Mouse (Mus musculus) embryonic fibroblast, embryonic 13.5 days (primary cell): Measurements from ENCODE around the gene Mut. TPM values are rescaled to one million over a fixed set of nuclear protein-coding genes. Genes with fewer than 3 reads are reported as not detected.
A peak's percentile ranks its signal among the peaks of the same experiment; 100 is the strongest.

Source experiments
- H3K27ac ChIP-seq: 2 replicates; pipeline ENCODE4 v1.5.1; 2012; ENCODE audit warnings: low read length, control low read depth, inconsistent platforms; ENCODE audit not compliant: insufficient read depth
- H3K4me1 ChIP-seq: 2 replicates; pipeline ENCODE4 v1.6.1; 2011; ENCODE audit warnings: low read length; ENCODE audit not compliant: control insufficient read depth, insufficient read depth
- H3K4me3 ChIP-seq: 2 replicates; pipeline ENCODE4 v1.5.1; 2011; ENCODE audit warnings: mild to moderate bottlenecking, control low read depth, low read length; ENCODE audit not compliant: insufficient read depth
- CTCF ChIP-seq: IDR thresholded peaks from 2 replicates; pipeline ENCODE4 v1.5.1; 2011; ENCODE audit warnings: mild to moderate bottlenecking, control low read depth, low read length, moderate library complexity, borderline replicate concordance; ENCODE audit not compliant: insufficient read depth
- POLR2A ChIP-seq: IDR thresholded peaks from 2 replicates; pipeline ENCODE4 v1.6.1; 2011; ENCODE audit warnings: low read depth, mild to moderate bottlenecking, control low read depth, low read length, moderate library complexity
- polyA plus RNA-seq: library from polyadenylated mRNA; stranded (reverse); fragments of >200 nt; gene quantifications from 2 replicates; pipeline ENCODE4 v1.2.4, GENCODE M21; 2011; ENCODE audit warnings: low read depth; ENCODE audit not compliant: missing spikeins, insufficient read length

Mut gene
- polyA plus RNA-seq, 1 experiment: 25.9 TPM

GRCm38 (mm10) chr17:40933985-40934384 is 500 bp upstream of the Mut start:
- H3K4me1 ChIP-seq: no peaks in the 10 kb centered on the region; the same call in 1 of the 2 replicates
- no peak for TF ChIP-seq CTCF
- no peak for TF ChIP-seq POLR2A
- no peak overlapping the region for H3K27ac ChIP-seq
- peak overlapping the region; percentile 87 for H3K4me3 ChIP-seq

DNA sequence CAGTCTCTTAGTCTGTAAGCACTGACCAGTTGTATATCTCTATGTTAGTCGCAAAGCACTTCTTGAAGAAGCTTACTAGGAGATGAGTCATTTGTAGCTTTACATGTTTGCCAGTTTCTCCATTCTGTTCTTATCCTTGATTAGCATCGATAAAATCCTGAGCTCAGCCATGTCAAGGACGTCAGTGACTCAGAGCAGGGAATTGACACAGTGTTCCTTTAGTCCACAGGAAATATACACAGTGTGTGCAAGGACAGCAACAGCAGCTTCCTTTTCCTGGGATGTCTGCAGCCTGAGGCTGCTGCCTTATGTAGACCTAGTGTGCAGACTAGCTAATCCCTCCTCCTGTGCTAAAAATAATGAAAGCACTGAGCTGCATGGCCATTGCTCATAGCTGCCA is 14.0 kb downstream of the Mut start:
- Histone ChIP-seq H3K4me1 (no peaks in the 10 kb centered on the region), H3K27ac (no peak overlapping the region), H3K4me3 (no peak overlapping the region)
- TF ChIP-seq POLR2A: no peak
- no peak for TF ChIP-seq CTCF

DNA sequence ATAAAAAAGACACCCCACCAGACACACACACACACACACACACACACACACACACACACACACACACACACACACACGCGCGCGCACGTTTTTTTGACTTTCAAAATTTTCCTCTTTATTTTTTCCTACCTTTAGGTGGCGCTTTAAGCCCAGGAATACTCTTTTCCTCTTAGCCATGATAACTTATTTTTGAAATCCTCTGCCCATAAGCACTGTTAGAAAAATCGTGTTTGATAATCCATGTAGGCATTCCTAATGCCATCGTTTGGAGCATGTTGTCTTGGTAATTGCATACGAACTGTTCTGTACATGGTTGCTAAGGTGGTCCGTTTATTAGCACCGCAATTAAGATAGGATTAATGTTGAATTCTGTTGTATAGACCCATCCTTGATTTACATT is 43.4 kb downstream of the Mut start:
- no peak overlapping the region for H3K4me3 ChIP-seq
- TF ChIP-seq CTCF (no peak), POLR2A (no peak)
- H3K4me1 ChIP-seq: no peaks in the 10 kb centered on the region
- H3K27ac ChIP-seq: no peak overlapping the region

DNA sequence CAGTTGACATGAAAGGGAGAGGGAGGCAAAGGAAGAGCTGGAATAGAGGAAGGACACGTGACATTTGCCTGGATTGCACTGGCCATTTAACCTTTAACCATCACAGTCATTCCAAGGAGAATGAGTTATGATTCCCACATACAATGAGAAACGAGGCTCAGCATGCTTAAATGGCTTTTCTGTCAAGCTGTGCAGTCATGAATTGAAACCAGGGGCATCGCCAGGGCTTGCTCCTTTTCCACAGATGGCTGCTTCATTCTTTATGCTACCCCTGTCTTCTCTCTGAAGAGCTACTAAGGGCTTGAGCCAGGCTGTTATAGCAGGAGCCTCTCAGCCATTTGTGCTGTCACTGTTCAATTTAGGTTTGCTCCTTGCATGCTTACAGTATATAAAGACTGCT is 57.6 kb downstream of the Mut start:
- Histone ChIP-seq H3K4me3 (no peak overlapping the region), H3K27ac (no peak overlapping the region), H3K4me1 (no peaks in the 10 kb centered on the region)
- TF ChIP-seq CTCF (no peak), POLR2A (no peak)

Other genes with a start within 250 kb of the Mut start
- not detected in 2 replicates for gene Esp1, start 207.6 kb upstream of the Mut start, polyA plus RNA-seq
- gene Crisp2, start 127.7 kb upstream of the Mut start, polyA plus RNA-seq: 0.40 TPM in 1 of 2 replicates, not detected in the other
- gene Rhag, start 123.6 kb upstream of the Mut start, polyA plus RNA-seq: not detected in 2 replicates
- gene 9130008F23Rik, start 54.1 kb upstream of the Mut start, polyA plus RNA-seq: 6.2 and 8.0 TPM in 2 replicates
- gene Glyatl3, start 20.3 kb upstream of the Mut start, polyA plus RNA-seq: not detected in 2 replicates
- 11.6 and 20.8 TPM in 2 replicates for gene Cenpq, start 362 bp downstream of the Mut start, polyA plus RNA-seq